Mouse (Mus musculus): ENCODE measurements around the gene 5730522E02Rik.

5730522E02Rik gene

DNA sequence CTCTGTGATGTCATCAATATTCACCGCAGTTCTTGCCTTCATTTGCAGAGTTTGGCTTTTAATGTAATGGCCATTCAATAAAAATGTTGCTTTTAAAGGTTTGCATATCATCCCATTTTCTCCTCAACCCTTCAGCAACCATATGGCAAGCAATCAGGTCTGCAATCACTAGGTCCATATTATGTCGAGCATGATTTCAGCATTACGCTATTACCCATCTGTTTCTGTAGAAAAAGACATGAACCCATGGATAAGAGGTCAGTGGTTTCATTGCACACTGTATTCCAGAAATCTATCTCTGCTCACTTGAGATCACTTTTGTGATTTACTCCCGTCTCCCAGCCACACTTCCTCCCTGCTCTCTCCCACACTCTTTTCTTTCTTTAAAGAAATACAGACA lies 213.1 kb downstream of the 5730522E02Rik start:
- no peak for DNase-seq

DNA sequence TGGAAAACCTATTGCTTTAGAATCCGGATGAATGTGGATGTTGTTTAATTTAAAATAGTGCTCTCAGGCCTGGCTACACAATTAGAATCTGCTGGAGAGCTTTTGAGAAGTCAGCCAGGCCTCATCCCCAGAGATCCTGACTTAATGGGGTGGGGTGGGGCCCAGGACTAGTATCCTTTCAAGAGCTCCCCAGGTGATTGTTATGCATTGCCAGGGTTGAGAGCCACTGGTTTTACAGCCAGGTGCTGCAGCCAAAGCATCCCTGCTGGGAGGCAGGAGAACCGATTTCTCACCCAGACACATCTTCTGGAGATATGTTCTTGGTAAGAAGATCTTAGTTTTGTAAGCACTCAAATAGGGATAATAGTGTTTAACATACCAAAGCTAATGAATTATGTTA lies 216.4 kb downstream of the 5730522E02Rik start:
- peak in 1 of 2 experiments; percentile 5 for DNase-seq

- DNase-seq, result no peak
These were observed 218.3 kb downstream of the 5730522E02Rik start for GRCm38 (mm10) chr11:25992216-25992615.

GRCm38 (mm10) chr11:25978736-25979276 lies 231.8 kb downstream of the 5730522E02Rik start:
- DNase-seq, result no peak

GRCm38 (mm10) chr11:25941504-25941903 lies 269.1 kb downstream of the 5730522E02Rik start:
- no peak for DNase-seq

DNA sequence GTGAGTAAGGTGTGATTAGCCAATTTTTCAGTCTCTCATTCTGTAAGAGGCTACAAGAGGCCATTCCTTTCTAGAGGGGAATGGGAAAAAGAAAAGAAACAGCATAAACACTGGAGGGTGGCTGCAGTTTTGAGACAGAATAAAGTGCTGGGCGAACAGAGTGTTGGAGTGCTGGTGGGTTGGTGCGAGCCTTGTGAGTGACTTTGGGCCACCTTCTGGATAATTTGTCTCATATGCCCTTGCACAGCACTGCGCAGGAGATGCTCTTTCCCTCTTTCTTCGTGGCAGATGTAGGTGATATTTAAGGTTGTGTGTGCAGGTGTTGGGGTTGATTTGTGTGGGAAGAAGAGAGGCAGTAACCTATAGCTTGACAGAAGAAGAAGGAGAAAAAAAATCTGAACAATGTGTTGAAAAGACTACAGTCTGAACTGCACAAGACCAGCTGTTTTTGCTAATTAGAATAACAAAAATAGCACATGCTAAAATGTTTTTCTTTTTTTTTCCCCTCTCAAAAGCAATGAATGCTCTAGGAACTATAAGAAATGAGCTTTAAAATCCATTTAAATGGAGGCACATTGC lies 269.8 kb downstream of the 5730522E02Rik start:
- no peak for DNase-seq

DNA sequence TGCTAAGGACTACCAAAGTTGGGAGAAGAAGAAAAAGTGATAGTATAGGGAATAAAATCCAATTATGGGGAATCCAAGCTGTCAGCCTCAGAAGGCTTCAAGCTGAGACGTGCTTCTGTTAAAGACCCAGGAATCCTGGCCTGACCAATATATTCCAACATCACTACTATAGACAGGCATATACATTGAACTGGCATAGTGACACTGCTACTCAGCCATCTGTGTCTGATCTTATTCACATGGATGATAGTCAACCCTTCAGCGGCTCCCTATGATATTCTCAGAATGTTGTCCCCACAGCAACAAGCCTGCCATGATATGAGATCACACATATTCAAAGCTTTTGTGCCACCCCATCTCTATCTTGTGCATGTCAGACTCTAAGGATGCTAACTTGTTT lies 284.3 kb downstream of the 5730522E02Rik start:
- DNase-seq, result no peak

DNA sequence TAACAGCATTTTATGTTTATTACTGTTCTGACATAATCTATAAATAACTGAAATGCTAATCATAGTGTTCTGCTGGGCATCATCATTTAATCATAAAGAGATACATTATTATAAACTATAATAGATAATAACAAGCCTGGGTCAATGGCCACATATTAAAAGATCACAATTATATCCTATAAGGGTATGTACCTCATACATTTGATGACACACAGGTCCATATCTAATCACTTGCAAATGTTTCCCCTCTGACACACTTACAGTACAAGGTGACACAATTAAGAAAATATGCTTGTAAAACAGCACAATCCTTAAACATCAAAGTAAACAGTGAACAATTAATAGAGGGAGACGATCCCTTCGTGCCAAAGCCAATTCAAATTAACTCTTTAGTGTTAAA lies 308.2 kb downstream of the 5730522E02Rik start:
- no peak for DNase-seq

DNA sequence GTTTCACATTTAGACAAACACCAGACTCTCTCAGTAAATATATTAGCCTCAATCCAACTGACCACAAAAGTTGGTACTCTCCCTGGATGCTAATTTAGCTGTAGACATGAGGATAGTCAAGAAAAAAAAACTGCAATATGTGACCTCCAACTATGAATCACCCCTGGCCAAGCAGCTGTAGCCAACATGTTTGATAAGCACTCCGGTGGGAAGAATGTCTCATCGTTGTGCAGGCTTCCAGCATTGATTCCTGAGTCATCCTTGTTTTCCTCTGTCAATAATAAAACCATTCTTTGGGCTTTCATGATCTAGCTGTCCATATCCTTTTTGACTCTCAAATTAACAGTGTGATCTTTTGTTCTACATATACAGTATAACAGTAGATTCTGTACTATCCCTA lies 308.9 kb downstream of the 5730522E02Rik start:
- DNase-seq, result no peak

GRCm38 (mm10) chr11:25893906-25894305 lies 316.7 kb downstream of the 5730522E02Rik start:
- DNase-seq, result no peak

DNA sequence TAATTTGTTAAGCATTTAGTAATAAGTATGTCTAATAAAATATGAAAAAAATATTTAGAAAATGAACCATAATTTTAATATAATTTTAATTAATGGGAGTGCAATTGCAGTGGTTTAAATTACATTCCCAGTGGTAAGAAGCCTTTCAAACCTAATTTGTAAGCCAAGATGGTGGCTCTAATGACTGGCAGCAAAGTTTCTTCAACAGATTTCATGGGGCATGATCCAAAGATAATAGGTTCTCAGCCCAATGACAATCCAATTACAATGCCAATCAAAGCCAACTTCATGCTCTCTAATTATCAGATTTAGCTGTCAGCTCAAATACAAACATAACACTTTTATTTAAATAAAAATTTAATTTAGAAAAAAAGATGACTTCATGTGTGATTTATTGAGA lies 337.6 kb downstream of the 5730522E02Rik start:
- no peak for DNase-seq

- peak in 1 of 2 experiments; percentile 28 for DNase-seq
These were observed 338.2 kb downstream of the 5730522E02Rik start for GRCm38 (mm10) chr11:25872317-25872716.

DNA sequence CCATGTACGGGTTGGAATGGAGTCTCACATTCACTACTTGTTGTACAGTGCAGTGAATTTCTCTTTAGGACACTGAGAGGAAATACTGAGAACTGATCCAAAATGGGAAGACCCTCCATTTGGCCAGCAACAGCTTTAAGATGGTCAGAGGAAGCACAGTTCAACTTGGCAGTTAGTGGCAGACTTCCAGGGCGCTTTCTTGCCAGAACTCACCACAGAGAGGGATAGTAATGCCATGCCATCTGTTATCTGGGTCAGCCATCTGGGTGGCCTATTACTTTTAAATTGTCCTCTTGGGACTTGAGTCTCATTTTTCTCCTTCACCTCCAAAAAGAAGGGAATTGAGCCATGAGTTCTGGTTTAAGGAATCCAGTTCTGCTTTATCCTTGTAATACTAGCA lies 344.3 kb downstream of the 5730522E02Rik start:
- peak; percentile 91 to 93 for DNase-seq

DNA sequence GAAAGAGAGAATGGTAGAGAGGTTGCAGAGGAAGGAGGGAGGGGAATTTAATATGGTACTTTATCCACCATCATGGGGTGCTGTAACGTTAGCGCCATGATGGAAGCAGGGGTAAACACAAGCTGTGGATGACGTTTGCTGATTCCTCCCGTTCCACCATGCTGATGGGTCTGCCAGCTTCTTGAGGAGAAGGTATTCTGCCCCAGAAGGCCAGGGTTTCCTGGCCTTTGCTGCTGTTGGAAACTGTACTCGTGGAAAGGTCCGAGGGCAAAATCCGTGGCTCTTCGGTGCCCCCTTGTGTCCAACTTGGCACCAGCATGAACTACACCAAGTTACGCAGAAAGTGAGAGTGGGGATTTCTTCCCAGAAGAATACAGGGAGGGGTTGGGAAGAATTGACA lies 347.9 kb downstream of the 5730522E02Rik start:
- DNase-seq, result peak; percentile 92 to 93

DNA sequence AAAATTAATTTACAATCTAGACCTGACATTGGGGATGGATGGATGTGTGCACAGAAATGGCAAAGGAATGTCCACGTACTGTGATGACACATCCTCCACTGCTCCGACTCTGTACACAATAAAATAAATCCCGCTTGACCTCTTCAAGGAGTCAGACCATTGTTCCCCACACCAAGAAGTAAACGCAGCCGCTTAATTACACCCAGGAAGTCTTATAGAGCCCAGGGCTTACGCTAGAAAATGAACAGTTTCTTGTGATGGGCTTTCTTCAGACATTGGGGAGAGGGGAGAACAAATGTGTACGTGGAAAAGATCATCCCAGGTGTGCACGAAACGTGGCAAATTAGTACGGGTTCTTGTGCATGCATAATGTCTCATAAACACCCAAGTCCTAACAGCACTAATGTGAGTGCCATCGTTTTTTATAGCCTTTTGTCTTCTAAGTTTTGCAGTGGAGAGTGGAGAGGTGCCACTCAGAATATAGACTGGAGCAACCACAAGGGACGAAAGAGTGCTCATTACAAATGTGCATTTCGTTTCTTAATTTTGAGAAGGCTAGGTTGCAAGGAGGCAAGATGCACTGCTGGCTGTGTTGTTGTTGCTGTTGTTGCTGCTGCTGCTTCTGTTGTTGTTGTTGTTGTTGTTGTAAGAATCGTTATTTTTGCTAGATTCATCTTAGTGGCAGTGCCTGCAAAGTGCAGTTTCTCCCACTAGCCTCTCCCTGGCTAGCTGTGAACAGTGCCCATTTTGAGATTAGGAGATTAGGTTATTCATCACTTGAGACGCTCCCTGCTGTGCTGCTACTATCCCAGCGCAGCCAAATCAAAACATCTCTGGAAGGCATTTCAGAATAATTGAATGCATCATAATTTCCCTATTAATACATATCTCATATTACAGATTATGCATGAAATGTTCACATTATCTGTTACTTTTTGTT lies 353.7 kb downstream of the 5730522E02Rik start:
- peak; percentile 22 to 31 for DNase-seq

DNA sequence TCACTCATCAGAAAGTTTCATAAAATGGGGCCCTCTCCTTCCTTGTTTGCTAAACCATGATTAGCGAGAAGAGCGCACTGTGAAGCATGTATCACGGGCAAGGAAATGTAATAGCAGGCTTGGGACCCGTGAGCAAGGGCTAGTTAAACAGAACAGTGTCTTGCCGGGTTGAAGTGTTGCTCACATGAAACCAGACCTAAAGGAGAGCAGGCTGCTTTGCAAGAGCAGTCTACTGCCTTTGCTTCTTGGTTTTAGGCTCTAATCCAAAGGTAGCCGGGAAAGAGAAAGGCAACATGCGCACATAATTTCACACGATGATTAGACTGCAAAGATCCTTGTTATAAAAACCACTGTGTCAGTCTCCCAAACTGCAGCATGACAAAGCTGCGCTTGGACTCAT lies 354.8 kb downstream of the 5730522E02Rik start:
- peak; percentile 34 to 39 for DNase-seq

DNA sequence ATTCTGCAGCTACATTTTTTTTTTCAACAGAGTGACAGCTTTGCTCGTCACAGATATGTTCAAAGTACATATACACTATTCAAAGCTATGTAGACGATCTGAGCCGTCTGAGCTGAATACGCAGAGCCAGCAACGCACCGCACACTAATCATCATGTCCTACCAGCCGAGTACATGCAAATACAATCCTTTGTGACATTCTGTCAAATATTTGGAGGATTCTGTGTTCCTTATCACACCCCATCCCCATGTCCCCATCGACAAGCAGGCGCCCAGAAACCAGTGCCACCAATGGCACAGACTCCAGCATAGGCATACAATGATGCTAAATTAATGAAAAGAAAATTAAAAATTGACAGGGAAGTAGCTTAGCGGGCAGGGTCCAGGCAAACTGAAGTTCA lies 356.3 kb downstream of the 5730522E02Rik start:
- no peak for DNase-seq

DNA sequence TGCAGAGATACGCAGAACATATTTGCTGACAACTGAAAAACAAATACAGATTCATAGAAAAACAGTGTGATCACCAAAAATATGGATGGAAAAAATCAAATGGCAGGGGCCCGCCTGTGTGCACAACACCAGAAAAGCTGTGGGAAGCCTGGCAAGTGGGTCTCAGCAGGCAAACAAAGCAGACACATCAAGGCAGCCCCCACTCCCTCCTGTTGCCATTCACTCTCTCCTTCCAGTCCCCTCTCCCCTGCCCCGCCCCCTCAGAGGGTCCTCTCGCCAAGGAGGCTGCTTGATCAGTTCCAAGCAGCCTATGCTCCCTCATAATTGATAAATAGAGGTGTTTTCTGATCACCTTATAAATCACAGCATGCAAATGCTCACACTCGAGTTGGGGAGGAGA lies 357.5 kb downstream of the 5730522E02Rik start:
- peak in 1 of 2 experiments; percentile 59 for DNase-seq

GRCm38 (mm10) chr11:25848824-25849644 lies 361.5 kb downstream of the 5730522E02Rik start:
- no peak for DNase-seq

GRCm38 (mm10) chr11:25838451-25838850 lies 372.1 kb downstream of the 5730522E02Rik start:
- DNase-seq, result no peak

DNA sequence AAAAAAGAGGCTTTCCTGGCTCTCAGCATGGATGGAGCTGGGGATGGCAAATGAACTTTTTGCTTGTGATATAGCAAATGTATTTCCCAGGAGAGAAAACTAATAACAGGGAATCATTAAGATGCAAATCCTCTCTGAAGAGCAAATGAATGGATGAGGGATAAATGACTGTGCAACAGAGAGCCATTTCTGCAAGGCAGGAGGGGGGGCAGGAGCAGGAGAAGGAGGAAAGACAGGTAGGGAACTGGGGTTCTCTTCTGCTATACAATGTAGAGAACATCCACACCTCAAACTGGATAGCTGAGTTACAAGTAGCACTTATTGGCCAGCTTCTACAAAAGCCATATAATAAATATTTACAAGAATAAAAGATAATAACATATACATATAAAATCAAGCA lies 390.8 kb downstream of the 5730522E02Rik start:
- no peak for DNase-seq

DNA sequence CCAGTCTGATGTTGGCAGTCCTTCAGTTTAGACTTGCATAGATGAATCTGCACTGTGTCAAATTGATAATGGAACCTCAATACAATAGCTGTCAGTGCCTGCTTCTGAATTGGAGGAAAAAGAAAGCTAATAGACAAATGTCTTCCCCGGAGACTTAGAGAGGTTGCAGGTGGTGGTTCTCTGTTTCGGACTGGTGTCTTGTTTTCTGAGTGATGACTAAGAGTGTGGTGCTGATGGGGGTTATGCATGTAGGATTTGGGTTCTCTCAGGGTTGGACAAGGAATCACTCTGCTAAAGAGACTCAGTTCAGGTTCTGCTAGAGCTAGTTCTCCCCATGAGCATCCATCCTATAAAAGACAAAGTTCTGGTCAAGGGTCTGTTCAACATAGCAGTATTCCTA lies 397.1 kb downstream of the 5730522E02Rik start:
- DNase-seq, result no peak

DNA sequence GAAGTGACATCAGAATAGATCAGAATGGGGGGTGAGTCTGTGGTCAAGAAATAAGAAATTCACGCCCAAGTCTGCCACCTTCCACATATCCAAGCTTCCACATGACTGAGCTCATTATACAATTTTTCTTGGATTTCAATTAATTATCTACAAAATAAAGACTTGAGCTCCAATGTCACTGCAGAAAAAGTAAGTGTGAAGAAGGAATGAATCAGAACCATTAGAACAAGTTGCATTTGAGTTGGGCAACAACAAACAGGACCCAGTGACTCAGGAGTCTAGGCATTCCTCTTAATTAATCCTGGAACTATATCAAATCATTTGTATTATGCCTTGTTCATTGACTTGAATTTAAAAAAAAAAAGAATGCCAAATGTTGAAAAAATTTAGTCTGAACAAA lies 422.9 kb downstream of the 5730522E02Rik start:
- DNase-seq, result no peak
